Mouse (Mus musculus): ENCODE measurements around the gene Eef1a1. TPM values are rescaled to one million over a fixed set of nuclear protein-coding genes. Genes with fewer than 3 reads are reported as not detected.

Gene Eef1a1
- total RNA-seq, 2 experiments from 2014 or later, result 3,208 to 3,266 TPM

DNA sequence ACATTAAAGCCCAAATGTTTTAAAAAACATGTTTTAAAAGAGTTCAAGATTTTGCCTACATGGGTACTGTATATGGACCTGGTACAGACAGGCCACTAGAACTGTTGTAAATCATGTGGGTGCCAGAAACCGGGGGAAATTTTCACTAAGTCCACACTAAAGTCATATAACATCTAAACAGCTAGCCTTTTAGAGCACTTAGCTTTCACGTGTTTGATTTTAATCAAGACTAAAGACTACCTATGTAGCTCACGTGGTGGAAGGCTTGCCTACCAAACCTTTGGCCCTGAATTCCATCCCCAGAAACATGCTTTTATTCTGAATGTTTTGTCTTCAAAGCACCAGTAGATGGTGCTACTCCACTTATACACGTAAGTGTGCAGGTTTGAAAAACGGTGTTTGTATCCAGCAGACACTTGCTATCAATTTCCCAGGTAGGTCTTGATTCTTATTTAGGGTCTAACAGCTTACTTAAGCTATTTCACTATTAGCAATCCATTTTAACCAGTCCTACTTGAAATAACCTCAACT lies 11.9 kb downstream of the Eef1a1 start:
- DNase-seq (ENCODE audit: low spot score in 2 of 2), result peak in 1 of 2 experiments; percentile 24

DNA sequence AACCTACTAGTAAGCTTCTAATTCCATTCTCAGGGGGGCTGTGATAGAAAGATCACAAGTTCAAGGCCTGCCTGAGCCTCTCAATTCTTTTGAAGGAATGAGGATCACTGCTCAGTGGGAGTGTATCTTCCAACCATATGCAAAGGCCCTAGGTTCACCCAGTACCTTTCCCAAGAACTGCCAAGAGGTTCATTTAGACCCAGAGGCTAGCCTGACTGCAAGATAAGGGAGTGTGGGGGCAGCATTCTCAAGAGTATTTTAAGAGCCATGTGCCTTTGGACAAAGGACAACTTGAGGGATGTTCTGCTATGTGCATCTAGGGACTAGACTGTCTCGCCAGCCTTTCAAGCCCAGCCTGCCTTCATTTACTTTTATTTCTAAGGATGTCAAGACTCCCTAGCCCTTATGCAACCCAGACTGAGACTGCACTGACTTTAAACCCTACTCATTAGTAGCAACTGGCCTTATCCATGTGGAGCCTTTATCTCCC lies 12.4 kb downstream of the Eef1a1 start:
- no peak for DNase-seq (ENCODE audit: low spot score in 2 of 2)

DNA sequence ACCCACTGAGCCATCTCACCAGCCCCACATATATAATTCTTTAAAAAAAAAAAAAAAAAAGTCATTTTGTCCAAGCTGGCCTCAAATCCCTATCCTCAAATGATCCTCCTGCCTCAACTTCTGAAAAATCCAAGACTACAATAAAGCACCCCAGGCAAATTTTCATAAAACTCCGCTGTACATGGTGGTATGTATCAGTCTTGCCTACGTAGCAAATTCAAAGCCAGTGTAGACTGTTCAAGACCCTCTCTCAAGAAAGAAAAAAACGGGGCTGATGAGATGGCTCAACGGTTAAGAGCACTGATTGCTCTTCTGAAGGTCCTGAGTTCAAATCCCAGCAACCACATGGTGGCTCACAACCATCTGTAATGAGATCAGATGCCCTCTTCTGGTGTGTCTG lies 13.1 kb downstream of the Eef1a1 start:
- no peak for DNase-seq (ENCODE audit: low spot score in 2 of 2)

DNA sequence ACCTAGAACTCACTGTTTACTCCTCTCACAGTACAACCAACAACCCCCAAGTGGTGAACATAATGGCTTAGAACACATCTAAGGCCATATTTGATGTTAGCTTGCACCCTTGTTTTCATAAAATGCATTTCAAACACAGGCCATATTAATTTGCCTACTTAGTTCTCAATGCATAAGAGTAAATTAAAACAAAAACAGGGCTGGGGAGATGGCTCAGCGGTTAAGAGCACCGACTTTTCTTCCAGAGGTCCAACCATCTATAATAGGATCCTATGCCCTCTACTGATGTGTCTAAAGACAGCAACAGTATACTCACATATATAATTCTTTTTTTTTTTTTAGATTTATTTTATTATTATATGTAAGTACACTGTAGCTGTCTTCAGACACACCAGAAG lies 13.6 kb downstream of the Eef1a1 start:
- DNase-seq (ENCODE audit: low spot score in 2 of 2), result no peak

DNA sequence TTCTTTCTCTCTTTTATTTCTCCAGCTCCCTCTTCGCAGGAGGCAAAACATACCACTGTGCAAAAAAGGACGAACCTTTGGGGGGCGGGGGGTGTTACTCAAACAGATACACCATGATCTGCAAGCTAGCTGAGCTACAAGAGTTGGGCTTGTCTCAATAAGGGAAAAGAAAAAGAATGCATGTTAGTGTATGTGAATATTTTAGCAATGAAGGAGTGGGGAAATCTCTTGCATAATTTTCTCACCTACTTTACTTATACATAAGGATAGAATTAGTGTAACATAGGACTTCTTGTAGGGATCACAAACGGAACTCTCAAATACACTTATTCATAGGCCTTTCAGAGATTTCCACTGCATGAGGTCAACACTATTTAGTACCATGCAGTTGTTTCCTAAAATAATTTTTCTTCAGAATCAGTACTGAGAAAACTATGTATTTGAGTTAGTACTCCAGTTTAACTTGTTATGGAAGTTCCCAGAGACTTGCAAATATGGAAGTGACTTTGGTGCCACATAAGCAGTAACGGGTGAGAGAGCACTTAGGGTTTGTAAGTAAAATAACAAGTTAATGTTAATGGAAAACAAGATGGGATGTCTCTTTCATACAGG lies 14.1 kb downstream of the Eef1a1 start:
- no peak for DNase-seq (ENCODE audit: low spot score in 2 of 2)

DNA sequence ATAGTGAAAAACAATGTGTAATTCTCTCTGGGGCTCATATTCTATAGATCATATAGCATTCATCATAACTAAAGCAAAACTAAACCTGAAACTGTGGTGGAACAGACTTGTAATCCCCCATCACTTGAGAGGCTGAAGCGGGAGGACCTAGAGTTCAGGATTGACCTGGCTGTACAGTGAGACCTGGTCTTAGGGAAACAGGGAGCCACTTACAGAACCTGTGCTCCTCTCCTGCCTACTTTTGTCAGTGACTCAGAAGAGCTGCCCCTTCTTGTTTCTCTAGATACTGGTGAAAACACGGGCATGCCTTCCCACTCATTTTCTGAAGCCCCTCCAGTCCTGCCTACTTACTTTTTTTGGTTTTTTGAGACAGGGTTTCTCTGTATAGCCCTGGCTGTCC lies 14.7 kb downstream of the Eef1a1 start:
- DNase-seq (ENCODE audit: low spot score in 2 of 2), result no peak

DNA sequence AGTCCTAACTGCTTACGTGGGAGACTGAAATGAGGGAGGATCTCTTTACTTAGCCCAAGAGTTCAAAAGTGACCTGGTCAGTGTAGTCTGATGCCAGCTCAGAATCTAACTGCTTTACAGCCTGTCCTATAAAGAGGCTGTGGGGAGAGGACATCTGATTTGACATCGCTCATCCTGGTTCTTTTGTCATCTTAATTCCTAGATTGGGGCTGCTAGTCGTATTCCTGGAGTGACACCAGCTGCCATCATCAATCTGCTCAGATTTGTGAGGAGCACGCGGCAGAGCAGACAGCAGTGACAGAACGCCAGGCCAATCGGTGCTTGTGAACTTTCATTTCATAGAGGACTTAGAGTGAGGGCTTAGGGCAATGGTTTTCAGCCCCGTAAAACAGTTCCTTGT lies 15.4 kb downstream of the Eef1a1 start:
- DNase-seq (ENCODE audit: low spot score in 2 of 2), result no peak

DNA sequence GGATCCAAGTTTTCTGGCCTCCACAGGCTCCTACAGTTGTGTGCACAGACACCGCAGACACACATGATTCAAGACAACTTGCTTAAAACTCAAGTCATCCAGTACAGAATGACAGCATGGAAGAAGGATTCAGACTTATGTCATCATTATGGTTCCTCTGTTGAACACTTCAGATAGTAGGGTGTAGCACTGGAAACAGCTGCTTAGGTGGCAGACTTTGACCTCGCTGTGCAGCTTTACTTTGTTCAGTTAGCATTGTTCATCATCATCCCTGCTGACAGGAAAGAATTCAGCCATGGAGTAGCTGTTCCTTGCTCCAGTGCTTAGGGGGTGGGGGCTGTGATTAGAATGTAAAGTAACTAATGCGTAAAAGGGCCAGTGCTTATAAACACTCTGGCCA lies 23.2 kb downstream of the Eef1a1 start:
- no peak for DNase-seq (ENCODE audit: low spot score in 2 of 2)

DNA sequence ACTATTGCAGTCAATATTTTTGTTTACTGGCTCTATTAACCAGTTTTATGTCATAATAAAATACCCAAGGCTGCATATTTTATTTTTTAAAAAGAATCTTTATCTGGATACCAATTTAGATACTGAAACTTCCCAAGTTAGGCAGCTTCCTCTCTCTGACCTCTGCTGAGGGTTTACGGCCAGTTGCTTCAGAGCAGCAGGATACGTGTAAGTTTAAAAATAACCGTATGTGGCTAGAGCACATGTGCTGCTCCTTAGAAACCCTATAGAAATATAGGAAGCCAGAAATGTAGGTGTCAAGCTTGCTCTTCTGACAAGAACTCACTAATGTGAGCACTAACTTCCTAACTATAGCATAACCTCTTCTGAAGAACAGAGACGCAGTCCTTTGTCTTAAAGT lies 25.6 kb downstream of the Eef1a1 start:
- no peak for DNase-seq (ENCODE audit: low spot score in 2 of 2)

DNA sequence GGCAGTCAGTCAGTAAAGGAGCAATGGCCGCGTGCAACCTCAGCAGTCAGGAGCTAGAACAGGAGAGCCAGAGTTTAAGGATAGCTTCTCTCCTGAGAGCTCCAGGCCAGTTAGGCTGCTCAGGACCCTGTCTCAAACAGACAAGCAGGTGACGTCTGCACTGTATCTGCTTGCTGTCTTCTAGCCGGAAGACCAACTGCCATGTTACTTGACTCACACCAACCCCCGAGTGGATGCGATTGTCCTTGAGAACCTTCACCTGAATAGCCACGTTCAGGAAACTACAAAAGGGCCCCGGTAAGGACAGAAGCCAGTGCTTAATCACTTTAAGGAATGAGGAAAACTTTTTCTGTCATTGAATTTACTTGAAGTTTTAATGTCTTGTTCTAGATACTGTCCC lies 31.9 kb downstream of the Eef1a1 start:
- DNase-seq (ENCODE audit: low spot score in 2 of 2), result no peak

DNA sequence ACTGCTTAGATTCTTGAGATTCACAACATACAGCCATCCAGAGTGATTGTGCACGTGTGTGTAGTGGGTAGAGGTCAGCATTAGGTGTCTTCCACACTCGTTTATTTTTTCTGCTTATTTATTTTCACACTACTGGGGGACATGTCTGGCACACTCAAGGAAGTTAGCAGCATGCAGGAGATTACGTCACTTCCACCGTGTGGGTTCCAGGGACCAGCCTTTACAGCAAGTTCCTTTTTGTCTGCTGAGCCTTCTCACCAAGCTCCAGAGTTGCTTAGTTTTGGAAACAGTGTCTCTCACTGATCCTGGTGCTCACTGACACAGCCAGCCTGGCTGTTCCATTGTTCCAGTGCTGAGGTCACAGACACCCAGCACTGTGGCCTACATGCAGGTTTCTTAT lies 37.6 kb downstream of the Eef1a1 start:
- no peak for DNase-seq (ENCODE audit: low spot score in 2 of 2)

DNA sequence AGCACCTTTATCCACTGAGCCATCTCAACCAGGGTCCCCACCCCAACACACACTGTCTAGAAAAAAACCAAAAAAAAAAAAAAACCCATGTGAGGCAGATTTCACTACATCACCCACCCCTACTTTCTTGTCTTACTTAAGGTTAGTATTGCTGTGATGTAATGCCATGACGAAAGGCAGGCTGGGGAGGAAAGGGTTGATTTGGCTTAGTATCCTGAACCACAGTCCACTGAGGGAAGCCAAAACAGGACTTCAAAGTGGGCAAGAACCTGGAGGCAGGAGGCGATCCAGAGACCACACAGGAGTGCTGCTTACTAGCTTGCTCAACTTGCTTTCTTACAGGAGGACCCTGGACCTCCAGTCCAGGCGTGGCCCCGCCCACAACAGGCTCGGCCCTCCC lies 38.5 kb downstream of the Eef1a1 start:
- no peak for DNase-seq (ENCODE audit: low spot score in 2 of 2)

DNA sequence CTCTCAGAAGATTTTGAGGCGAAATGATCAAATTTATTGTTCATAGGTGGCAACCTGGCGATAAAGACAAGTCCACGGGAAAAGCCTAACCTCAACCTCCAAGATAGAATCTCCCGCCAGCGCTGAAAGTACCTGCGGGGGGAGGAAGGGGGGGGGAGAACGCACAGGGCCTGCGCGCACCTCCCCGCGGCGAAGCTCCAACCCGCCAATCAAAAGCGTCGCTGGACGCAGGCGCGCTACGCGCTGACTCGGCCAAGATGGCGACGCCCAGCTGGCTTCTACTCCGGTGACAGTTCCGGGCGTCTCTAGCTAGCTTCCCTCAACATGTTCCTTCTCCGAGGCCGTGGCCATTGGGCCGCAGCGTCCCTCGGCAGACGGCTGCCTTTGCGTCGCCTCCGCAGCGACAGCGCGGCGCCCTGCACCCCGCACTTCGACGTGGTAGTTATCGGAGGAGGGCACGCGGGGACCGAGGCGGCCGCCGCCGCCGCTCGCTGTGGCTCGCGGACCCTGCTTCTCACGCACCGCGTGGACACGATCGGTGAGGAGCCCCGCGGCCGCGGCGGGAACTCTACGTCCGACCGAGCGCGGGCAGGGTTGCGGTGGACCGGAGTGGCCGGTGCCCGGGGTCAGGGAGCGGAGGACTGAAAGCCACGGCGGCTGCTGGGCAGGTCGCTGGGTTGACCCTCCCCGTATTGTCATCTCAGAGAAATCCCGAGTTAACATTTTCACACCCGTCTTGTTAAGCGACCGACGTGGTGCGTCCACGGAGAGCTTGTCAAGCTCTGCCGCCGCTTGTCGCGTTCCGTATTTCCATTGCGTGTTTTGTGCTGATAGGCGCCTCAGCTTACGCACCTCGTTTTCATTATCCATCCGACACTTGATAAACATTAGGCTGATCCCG lies 40.7 kb downstream of the Eef1a1 start, which contains the start of the genes Mto1 and Gm17324:
TSS of gene Mto1 (plus strand) at position 236 of the 901 bp plus-strand sequence.
TSS of gene Gm17324 (minus strand) at position 814 of the 901 bp plus-strand sequence.
- DNase-seq (ENCODE audit: low spot score in 2 of 2), result peak; percentile 86 to 91

DNA sequence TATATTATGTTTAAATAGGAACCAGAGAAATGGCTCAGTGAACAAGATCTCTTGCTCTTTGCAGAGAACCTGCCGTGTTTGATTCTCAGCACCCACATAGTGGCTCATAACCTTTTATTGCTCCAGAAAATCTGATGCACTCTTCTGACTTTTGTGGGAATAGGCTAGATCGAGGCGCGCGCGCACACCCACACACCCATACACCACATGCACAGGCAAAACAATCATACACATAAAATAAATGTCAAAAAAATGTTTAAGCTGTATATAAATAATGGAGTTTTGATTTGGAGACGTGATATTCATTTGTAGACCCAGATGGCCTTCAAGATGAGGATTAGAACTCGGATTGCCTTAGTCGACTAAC lies 41.4 kb downstream of the Eef1a1 start:
- DNase-seq (ENCODE audit: low spot score in 2 of 2), result no peak

DNA sequence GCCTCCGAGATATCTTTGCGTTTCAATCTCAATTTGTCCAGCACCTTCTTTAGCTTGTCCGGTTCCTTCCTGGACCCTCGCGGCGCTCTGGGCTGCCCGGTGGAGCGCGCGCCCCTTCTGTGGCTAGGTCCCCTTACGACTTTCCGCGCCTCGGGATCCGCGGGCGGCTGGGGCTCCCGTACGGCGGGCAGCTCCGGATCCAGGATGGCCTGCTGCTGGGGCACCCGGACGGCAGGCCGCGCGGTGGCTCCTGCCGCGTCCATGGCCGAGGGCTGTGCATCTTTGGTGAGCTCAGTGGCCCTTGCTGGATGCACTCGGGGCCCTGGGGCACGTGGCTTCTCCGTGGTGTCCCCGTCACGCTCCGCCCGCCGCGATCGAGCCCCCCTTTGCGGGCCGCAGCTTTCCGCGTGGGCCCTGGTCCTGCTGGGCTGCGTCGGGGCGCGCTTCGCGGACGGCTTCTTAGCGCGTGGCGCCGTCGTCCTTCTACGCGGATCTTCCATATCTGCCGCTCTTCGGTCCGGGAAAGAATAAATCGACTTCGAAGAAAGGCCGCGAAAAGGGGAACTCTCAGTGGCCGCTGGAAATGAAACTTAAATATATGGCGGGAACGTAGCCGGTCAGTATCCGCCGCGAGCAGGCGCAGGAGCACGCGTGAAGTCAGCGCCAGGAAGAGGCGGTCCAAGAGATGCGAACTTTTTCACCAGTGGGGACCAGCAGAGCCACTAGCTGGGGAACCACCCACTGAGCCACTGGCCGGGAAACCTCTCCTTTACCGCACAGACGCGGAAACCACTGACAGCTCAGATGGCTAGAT lies 46.2 kb downstream of the Eef1a1 start, which contains the start of gene Cgas:
TSS of gene Cgas (minus strand) at position 659 of the 814 bp plus-strand sequence.
- DNase-seq (ENCODE audit: low spot score in 2 of 2), result peak in 1 of 2 experiments; percentile 20

DNA sequence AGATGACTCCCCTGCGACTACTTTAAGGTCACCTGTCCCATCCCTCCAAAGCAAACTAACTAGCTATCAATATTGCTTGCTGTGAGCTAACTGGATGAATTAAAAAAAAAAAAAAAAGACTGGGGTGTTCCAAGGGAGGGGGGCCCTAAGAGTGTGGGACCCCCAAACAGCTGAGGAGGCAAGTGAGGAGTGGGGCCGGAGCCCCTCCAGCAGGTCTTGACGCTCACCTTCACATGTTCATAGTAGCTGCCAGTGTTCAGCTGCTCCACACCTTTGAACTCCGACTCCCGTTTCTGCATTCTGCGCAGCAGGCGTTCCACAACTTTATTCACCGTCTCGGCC lies 46.7 kb downstream of the Eef1a1 start:
- no peak for DNase-seq (ENCODE audit: low spot score in 2 of 2)

DNA sequence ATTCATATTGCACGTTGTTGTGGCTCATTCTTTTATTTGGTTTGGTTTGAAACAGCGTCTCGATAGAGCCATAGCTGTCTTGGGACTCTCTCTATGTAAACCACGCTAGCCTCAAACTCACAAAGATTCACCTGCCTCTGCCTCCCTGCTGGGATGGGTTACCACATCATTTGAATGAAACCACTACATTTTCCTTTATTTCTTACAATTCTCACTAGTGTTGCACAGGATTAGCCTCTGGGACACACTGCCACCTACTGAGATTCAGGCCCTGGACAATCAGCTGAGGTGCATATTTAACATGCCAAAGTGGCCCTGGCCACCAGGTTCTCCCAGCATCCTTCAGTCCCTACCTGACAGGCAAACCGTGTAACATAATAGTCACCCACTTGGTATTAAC lies 49.5 kb downstream of the Eef1a1 start:
- DNase-seq (ENCODE audit: low spot score in 2 of 2), result no peak

DNA sequence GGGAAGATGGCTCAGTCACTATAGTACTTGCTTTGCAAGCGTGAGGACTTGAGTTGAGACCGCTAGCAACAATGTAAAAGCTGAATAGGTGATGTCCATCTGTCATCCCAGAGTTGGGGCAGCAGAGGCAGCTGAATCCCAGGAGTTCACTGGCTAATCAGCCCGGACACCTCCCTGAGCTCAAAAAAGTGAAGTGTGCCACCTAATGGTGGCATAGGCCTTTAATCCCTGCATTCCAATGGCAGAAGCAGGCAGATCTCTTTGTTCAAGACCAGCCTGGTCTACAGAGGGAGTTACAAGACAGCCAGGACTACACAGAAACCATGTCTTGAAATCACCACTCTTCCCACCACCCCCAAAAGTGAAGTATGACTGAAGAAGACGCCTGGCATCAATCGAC lies 56.5 kb downstream of the Eef1a1 start:
- DNase-seq (ENCODE audit: low spot score in 2 of 2), result no peak

DNA sequence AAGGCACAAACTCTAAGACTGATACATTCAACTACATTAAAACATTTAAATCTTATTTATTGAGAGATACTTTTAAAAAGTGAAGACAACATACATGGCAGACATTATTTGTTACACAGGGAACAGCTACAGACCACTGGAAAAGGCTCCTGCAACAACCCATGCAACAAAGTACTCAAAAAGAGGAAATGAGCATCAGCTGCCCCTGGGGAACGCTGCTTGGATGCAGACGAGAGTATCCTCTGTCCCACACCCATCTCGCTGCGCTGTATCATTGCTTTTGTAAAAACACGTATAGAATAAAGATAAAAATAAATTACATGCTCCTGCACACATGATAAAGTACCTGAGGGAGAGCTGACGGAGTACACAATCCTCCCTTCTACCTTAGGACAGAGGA lies 58.5 kb downstream of the Eef1a1 start:
- DNase-seq (ENCODE audit: low spot score in 2 of 2), result no peak

DNA sequence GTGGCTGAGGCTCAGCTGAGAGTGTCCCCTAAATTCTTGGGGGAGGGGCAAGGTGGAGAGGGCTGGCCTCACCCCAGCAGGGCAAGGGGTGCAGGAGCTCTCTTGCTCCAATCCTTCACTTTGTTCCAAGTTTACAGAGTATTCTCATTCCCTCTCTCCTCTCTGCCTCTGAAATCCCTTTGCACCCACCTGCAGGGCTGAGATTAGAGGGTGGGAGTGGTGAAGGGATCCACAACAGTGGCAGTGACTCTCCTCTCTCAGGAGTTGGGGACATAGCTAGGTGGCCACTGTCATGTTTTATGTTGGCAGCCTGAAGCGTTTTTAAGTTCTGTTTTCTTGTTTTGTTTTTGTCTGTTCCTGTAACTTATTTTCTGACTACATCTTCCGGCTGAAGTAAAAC lies 59.4 kb downstream of the Eef1a1 start:
- no peak for DNase-seq (ENCODE audit: low spot score in 2 of 2)

DNA sequence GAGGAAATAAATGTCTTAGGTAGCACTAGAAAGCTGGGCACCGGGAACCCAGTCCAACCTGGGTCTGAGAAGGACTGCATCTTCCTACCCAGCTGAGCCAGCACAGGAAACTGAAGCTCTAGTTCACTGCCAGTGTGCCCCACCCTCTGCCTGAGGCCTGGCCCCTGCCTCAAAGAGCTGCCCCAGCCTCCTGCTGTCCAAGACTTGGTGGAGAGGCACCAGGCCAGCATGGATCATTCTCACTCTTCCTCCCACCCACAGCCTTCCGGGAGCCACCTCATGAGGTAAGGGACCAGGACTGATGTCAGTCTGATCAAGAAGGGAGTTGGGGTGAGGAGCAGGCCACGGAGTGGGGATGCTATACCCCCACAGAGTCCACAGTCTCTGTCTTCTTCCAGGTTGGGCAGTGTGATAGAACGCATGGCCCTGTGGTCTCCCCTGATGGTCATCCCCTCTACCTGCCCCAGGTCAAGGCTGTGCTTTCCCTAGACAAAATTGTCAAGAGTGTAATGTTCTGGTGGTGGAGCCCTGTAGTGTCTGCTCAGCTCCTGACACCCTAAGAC lies 60.0 kb downstream of the Eef1a1 start:
- no peak for DNase-seq (ENCODE audit: low spot score in 2 of 2)

Data from layer of hippocampus, adult 18-20 months (tissue).